Mouse (Mus musculus) T-cell, adult 2 months (primary cell): ENCODE results near the gene Rps18.
A peak's percentile ranks its signal among the peaks of the same experiment; 100 is the strongest.
"Not testable (repeated sequence)": the region's sequence is repeated elsewhere in the genome, so short reads cannot be mapped to it uniquely, and the experiment has no call there.

Experiments
- DNase-seq: peaks from one replicate; pipeline ENCODE4 v3.0.0; 2022; ENCODE audit warnings: low spot score

Gene Rps18

GRCm38 (mm10) chr17:33968489-33968888, 12.7 kb upstream of the Rps18 start:
- peak; percentile 77 for DNase-seq

- no peak for DNase-seq
Measured at GRCm38 (mm10) chr17:33965846-33966550, 10.2 kb upstream of the Rps18 start.

GRCm38 (mm10) chr17:33965082-33965845, 9.5 kb upstream of the Rps18 start:
- no peak for DNase-seq

- no peak for DNase-seq
Measured at GRCm38 (mm10) chr17:33962876-33963275, 7.1 kb upstream of the Rps18 start.

GRCm38 (mm10) chr17:33959948-33960347, 4.1 kb upstream of the Rps18 start:
- DNase-seq = no peak

GRCm38 (mm10) chr17:33959135-33959534, 3.3 kb upstream of the Rps18 start:
- DNase-seq = no peak

GRCm38 (mm10) chr17:33958451-33958850, 2.6 kb upstream of the Rps18 start:
- DNase-seq = no peak

GRCm38 (mm10) chr17:33957493-33957892, 1.7 kb upstream of the Rps18 start:
- no peak for DNase-seq

GRCm38 (mm10) chr17:33956336-33956735, 535 bp upstream of the Rps18 start:
- DNase-seq = no peak

GRCm38 (mm10) chr17:33954646-33955554, 901 bp downstream of the Rps18 start:
- DNase-seq = no peak

GRCm38 (mm10) chr17:33953961-33954565, 1.7 kb downstream of the Rps18 start:
- no peak for DNase-seq

GRCm38 (mm10) chr17:33953310-33953709, 2.5 kb downstream of the Rps18 start:
- no peak for DNase-seq

- DNase-seq = no peak
Measured at GRCm38 (mm10) chr17:33952879-33953278, 2.9 kb downstream of the Rps18 start.

- not testable (repeated sequence) for DNase-seq
Measured at GRCm38 (mm10) chr17:33952015-33952414, 3.8 kb downstream of the Rps18 start.

GRCm38 (mm10) chr17:33951021-33951946, 4.5 kb downstream of the Rps18 start, which contains the start of gene B3galt4:
B3galt4 (minus strand) TSS chr17:33951488.
- DNase-seq = peak; percentile 87

- DNase-seq = no peak
Measured at GRCm38 (mm10) chr17:33950131-33950625, 5.6 kb downstream of the Rps18 start.

- no peak for DNase-seq
Measured at GRCm38 (mm10) chr17:33948905-33949537, 6.8 kb downstream of the Rps18 start.

GRCm38 (mm10) chr17:33948090-33948904, 7.5 kb downstream of the Rps18 start:
- DNase-seq = no peak

GRCm38 (mm10) chr17:33947430-33948089, 8.2 kb downstream of the Rps18 start:
- peak; percentile 77 for DNase-seq
